Mouse (Mus musculus) liver, adult 2 months (tissue): ENCODE measurements around the gene Car12. TPM values are rescaled to one million over a fixed set of nuclear protein-coding genes. Genes with fewer than 3 reads are reported as not detected.

Experiments
- DNase-seq: peaks from one replicate; pipeline ENCODE4 v3.0.0-alpha.2; 2011; ENCODE audit warnings: low read depth, low spot score; ENCODE audit errors: extremely low read depth
- H3K27ac ChIP-seq: fragments of 200-500 bp; replicated peaks from 2 replicates; pipeline ENCODE4 v1.5.1; 2012; ENCODE audit warnings: low read depth, mild to moderate bottlenecking, control low read depth, inconsistent platforms, low read length; ENCODE audit not compliant: insufficient read depth
- H3K27me3 ChIP-seq: fragments of 200-500 bp; 2 replicates; pipeline ENCODE4 v1.6.1; 2012; ENCODE audit warnings: mild to moderate bottlenecking, moderate library complexity, low read length, inconsistent platforms; ENCODE audit not compliant: control insufficient read depth, insufficient read depth
- H3K36me3 ChIP-seq: fragments of 200-500 bp; 2 replicates; pipeline ENCODE4 v1.6.1; 2012; ENCODE audit warnings: low read length, inconsistent platforms; ENCODE audit not compliant: control insufficient read depth, insufficient read depth
- H3K4me1 ChIP-seq: fragments of 200-500 bp; 2 replicates; pipeline ENCODE4 v1.6.1; 2011; ENCODE audit warnings: low read length; ENCODE audit not compliant: control insufficient read depth, insufficient read depth
- H3K4me3 ChIP-seq: fragments of 200-500 bp; 2 replicates; pipeline ENCODE4 v1.5.1; 2011; ENCODE audit warnings: low read depth, mild to moderate bottlenecking, control low read depth, low read length, moderate library complexity; ENCODE audit not compliant: insufficient read depth
- H3K79me2 ChIP-seq: fragments of 200-500 bp; 2 replicates; pipeline ENCODE4 v1.6.1; 2012; ENCODE audit warnings: inconsistent platforms, mild to moderate bottlenecking, low read length, moderate library complexity; ENCODE audit not compliant: control insufficient read depth, insufficient read depth
- H3K9ac ChIP-seq: fragments of 200-500 bp; 2 replicates; pipeline ENCODE4 v1.6.1; 2012; ENCODE audit warnings: low read depth, mild to moderate bottlenecking, control low read depth, inconsistent platforms, low read length
- CTCF ChIP-seq: fragments of 200-500 bp; IDR thresholded peaks from 2 replicates; pipeline ENCODE4 v1.5.1; 2011; ENCODE audit warnings: low read depth, low read length, control low read depth
- POLR2A ChIP-seq: fragments of 200-500 bp; IDR thresholded peaks from 2 replicates; pipeline ENCODE4 v1.6.1; 2011; ENCODE audit warnings: low read length, control low read depth; ENCODE audit not compliant: insufficient read depth; ENCODE audit errors: extremely low read depth
- WGBS: fragments of 180-500 bp; shearing (Covaris S2); methylation state at CpG from one replicate; pipeline ENCODE4 v1.1.7; 2018; 5-methylcytosine and 5-hydroxymethylcytosine counted together
- polyA plus RNA-seq: library from polyadenylated mRNA; depleted of rRNA; stranded (reverse); fragments of >200 nt; gene quantifications from 2 replicates; pipeline ENCODE4 v1.2.3, GENCODE M21; 2012
- total RNA-seq: library from RNA; depleted of rRNA; stranded (reverse); fragments of >200 nt; gene quantifications from 2 replicates; pipeline ENCODE4 v1.2.3, GENCODE M21; 2014

Gene Car12
- total and polyA plus RNA-seq, 2 experiments, result not detected

- TF ChIP-seq CTCF (no peak), POLR2A (no peak)
- no peak overlapping the region for H3K27ac ChIP-seq
- no peak overlapping the region for H3K4me3 ChIP-seq
- no peak overlapping the region for H3K9ac ChIP-seq
- no peaks in the 10 kb centered on the region for H3K27me3 ChIP-seq
- 89% methylated on average over 4 of the region's 4 CpGs for WGBS
- no peaks in the 10 kb centered on the region for H3K79me2 ChIP-seq
- H3K4me1 ChIP-seq, result peaks cover 4% of the 10 kb centered on the region; the same call in 1 of the 2 replicates
- DNase-seq, result no peak
- no peaks in the 10 kb centered on the region for H3K36me3 ChIP-seq
Observed at GRCm38 (mm10) chr9:66667868-66668267, 45.6 kb upstream of the Car12 start.

GRCm38 (mm10) chr9:66669561-66670078, 43.9 kb upstream of the Car12 start:
- Histone ChIP-seq H3K79me2 (no peaks in the 10 kb centered on the region), H3K9ac (no peak overlapping the region), H3K27ac (no peak overlapping the region), H3K27me3 (no peaks in the 10 kb centered on the region; the same call in 1 of the 2 replicates), H3K4me1 (peaks cover 4% of the 10 kb centered on the region; the same call in 1 of the 2 replicates), H3K36me3 (no peaks in the 10 kb centered on the region), H3K4me3 (no peak overlapping the region)
- TF ChIP-seq CTCF, result no peak
- no peak for TF ChIP-seq POLR2A
- DNase-seq, result peak; percentile 21
- WGBS, result 69% methylated on average over 7 of the region's 7 CpGs

- WGBS, result 80% methylated on average over 2 of the region's 2 CpGs
Observed at GRCm38 (mm10) chr9:66673771-66674170, 39.7 kb upstream of the Car12 start.

GRCm38 (mm10) chr9:66675566-66675965, 37.9 kb upstream of the Car12 start:
- TF ChIP-seq POLR2A (no peak), CTCF (no peak)

More at GRCm38 (mm10) chr9:66673771-66674170, 39.7 kb upstream of the Car12 start:
- Histone ChIP-seq H3K27me3 (no peaks in the 10 kb centered on the region; the same call in 1 of the 2 replicates), H3K4me1 (no peaks in the 10 kb centered on the region), H3K27ac (no peak overlapping the region), H3K36me3 (no peaks in the 10 kb centered on the region), H3K79me2 (no peaks in the 10 kb centered on the region), H3K9ac (no peak overlapping the region), H3K4me3 (no peak overlapping the region)
- DNase-seq, result no peak
- TF ChIP-seq POLR2A (no peak), CTCF (no peak)

GRCm38 (mm10) chr9:66680102-66680501, 33.4 kb upstream of the Car12 start:
- no peak for DNase-seq
- Histone ChIP-seq H3K27ac (no peak overlapping the region), H3K27me3 (no peaks in the 10 kb centered on the region), H3K36me3 (no peaks in the 10 kb centered on the region), H3K4me1 (no peaks in the 10 kb centered on the region), H3K9ac (no peak overlapping the region), H3K4me3 (no peak overlapping the region), H3K79me2 (no peaks in the 10 kb centered on the region)
- no peak for TF ChIP-seq CTCF
- TF ChIP-seq POLR2A, result no peak
- 62% methylated on average over 6 of the region's 6 CpGs for WGBS

More at GRCm38 (mm10) chr9:66675566-66675965, 37.9 kb upstream of the Car12 start:
- no peak for DNase-seq
- Histone ChIP-seq H3K27ac (no peak overlapping the region), H3K27me3 (no peaks in the 10 kb centered on the region; the same call in 1 of the 2 replicates), H3K79me2 (no peaks in the 10 kb centered on the region), H3K4me3 (no peak overlapping the region), H3K36me3 (no peaks in the 10 kb centered on the region), H3K4me1 (no peaks in the 10 kb centered on the region), H3K9ac (no peak overlapping the region)
- 93% methylated on average over 1 of the region's 1 CpGs for WGBS

- TF ChIP-seq CTCF, result no peak
- H3K36me3 ChIP-seq, result no peaks in the 10 kb centered on the region
- H3K9ac ChIP-seq, result no peak overlapping the region
- no peak for DNase-seq
- no peak overlapping the region for H3K27ac ChIP-seq
- no peaks in the 10 kb centered on the region for H3K4me1 ChIP-seq
- no peaks in the 10 kb centered on the region for H3K79me2 ChIP-seq
- H3K27me3 ChIP-seq, result no peaks in the 10 kb centered on the region
- WGBS, result 94% methylated on average over 3 of the region's 3 CpGs
- H3K4me3 ChIP-seq, result no peak overlapping the region
Observed at GRCm38 (mm10) chr9:66682822-66683221, 30.7 kb upstream of the Car12 start.
